Mouse (Mus musculus): ENCODE results near the gene Nphs1. TPM values are rescaled to one million over a fixed set of nuclear protein-coding genes. Genes with fewer than 3 reads are reported as not detected.

The Nphs1 gene
- polyA plus RNA-seq, 1 experiment: not detected

DNA sequence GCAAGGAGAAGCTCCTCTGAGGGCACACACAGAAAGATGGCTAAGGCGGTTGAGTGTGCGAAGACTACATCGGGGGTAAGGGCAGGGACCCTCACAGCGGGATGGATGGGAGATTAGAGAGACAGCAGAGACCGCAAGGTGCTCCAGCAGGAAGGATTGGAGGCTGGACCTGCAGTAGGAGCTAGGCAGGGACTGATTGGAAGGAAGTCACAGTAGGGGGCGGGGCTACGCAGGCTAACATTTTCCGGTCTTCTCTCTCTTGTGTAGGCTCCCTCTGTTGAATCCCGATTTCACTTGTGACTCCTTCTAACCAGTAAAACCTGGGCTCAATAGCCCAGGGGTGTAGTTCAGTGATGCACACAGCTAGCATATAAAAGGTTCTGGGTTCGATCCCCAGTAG is 21.2 kb upstream of the Nphs1 start:
- no peak overlapping the region for H3K4me3 ChIP-seq (ENCODE audit: insufficient read depth, low read length)
- H3K4me1 ChIP-seq (ENCODE audit: control insufficient read depth, insufficient read depth, low read length): no peaks in the 10 kb centered on the region
- no peak overlapping the region for H3K27ac ChIP-seq (ENCODE audit: insufficient read depth, low read length)
- TF ChIP-seq POLR2A (IDR thresholded peaks at IDR 0.05; ENCODE audit: low read depth, low read length) (no peak), CTCF (IDR thresholded peaks at IDR 0.05; ENCODE audit: borderline replicate concordance, insufficient read depth, low read length) (no peak)

DNA sequence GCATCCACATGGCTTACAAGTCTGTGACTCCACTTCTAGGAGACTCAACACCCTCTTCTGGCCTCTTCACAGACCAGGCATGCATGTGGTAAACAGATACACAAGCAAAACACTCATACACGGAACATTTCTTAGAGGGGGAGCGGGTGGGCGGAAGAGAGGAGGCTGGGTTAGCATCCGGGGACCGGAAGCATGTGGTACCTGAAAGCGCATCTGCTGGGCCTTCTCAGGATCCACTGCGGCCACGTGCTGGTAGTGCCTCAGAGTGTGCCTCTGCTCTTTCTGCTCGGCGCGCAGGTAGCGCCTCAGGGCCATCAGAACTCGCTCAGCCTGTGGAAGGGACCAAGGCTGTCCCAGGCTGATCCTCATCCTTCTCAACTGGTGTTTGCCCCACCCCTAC is 18.4 kb upstream of the Nphs1 start:
- Histone ChIP-seq H3K27ac (ENCODE audit: insufficient read depth, low read length) (no peak overlapping the region), H3K4me3 (ENCODE audit: insufficient read depth, low read length) (no peak overlapping the region), H3K4me1 (ENCODE audit: control insufficient read depth, insufficient read depth, low read length) (no peaks in the 10 kb centered on the region)
- TF ChIP-seq POLR2A (IDR thresholded peaks at IDR 0.05; ENCODE audit: low read depth, low read length) (no peak), CTCF (IDR thresholded peaks at IDR 0.05; ENCODE audit: borderline replicate concordance, insufficient read depth, low read length) (no peak)

DNA sequence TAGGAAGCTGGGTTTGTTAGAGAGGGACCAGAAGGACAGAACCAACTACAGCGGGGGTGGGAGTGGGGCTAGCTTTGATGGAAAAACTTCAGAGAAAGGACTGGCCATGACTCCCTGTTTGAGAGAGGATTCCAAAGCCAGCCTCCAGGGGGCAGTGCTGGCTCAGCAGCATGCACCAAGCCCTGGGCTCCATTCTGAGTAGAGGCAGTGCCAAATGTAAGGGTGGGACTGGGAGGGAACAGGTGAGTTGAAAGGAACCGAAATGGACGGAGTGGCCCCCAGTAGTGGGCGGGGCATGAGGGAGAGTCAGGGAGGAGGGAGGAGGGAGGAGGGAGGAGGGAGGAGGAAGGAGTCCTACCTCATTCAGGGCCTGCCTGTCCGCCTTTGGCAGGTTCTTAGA is 17.4 kb upstream of the Nphs1 start:
- no peak overlapping the region for H3K27ac ChIP-seq (ENCODE audit: insufficient read depth, low read length)
- no peaks in the 10 kb centered on the region for H3K4me1 ChIP-seq (ENCODE audit: control insufficient read depth, insufficient read depth, low read length)
- H3K4me3 ChIP-seq (ENCODE audit: insufficient read depth, low read length): no peak overlapping the region
- TF ChIP-seq CTCF (IDR thresholded peaks at IDR 0.05; ENCODE audit: borderline replicate concordance, insufficient read depth, low read length) (peak; percentile 69), POLR2A (IDR thresholded peaks at IDR 0.05; ENCODE audit: low read depth, low read length) (no peak)

DNA sequence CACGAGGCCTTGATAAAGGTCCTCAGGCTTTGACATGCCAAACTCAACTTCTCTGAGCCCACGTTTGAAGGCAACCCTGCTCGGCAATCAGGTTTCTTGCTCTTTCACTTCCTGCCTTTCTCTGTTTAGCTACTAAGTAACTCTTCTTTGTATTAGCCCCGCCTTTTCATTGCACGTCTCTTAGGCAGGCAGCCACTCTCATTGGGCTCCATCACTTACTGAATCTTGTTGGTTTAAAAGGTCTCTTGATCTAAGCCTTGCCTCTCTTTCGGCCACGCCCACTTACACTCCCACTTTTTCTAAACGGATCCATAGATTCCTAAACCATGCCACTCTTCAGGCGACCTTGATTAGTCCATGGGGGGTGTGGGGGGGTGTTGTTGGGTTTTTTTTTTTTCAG is 14.4 kb upstream of the Nphs1 start:
- Histone ChIP-seq H3K4me3 (ENCODE audit: insufficient read depth, low read length) (no peak overlapping the region), H3K4me1 (ENCODE audit: control insufficient read depth, insufficient read depth, low read length) (no peaks in the 10 kb centered on the region), H3K27ac (ENCODE audit: insufficient read depth, low read length) (no peak overlapping the region)
- TF ChIP-seq CTCF (IDR thresholded peaks at IDR 0.05; ENCODE audit: borderline replicate concordance, insufficient read depth, low read length) (no peak), POLR2A (IDR thresholded peaks at IDR 0.05; ENCODE audit: low read depth, low read length) (no peak)

DNA sequence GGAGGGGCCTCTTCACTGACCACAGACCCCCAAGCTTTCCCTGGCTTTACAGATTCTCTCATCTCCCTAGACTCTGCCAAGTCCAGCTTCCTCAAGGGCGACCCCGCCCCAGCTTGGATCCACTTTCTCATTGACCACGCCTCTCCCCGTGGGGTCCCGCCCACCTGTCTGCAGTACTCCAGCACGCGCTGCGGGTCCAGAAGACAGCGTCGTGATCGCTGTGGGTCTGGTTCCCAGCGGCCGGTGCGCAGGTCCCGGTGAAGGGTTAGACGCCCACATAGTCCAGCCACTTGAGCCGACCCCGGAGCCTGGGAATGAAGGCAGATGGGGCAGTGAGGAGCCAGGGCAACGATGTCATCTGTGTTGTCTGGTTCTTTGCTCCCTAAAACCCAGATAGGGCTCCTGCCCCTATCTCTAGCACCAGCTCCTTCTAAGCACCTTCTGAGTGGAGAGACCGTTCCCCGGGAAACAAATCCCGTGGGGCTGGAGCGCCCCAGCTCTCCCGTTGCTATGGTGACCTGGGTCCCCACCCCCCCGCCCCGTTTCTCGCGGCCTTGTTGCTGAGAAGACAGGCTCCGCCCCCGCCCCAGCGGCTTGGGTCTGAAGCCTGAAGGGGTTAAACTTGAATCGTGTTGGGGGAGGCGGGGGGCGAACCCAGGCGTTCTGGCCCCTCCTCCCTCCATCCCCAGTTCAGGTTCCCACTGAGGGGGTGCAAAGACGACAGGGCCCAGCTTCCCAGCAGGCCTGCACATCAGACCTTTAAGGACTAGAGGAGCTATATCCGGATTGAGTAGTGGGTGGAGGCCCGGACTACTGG is 13.8 kb upstream of the Nphs1 start:
- Histone ChIP-seq H3K4me1 (ENCODE audit: control insufficient read depth, insufficient read depth, low read length) (no peaks in the 10 kb centered on the region), H3K4me3 (ENCODE audit: insufficient read depth, low read length) (peak overlapping the region; percentile 51), H3K27ac (ENCODE audit: insufficient read depth, low read length) (no peak overlapping the region)
- TF ChIP-seq POLR2A (IDR thresholded peaks at IDR 0.05; ENCODE audit: low read depth, low read length): no peak
- TF ChIP-seq CTCF (IDR thresholded peaks at IDR 0.05; ENCODE audit: borderline replicate concordance, insufficient read depth, low read length): no peak

DNA sequence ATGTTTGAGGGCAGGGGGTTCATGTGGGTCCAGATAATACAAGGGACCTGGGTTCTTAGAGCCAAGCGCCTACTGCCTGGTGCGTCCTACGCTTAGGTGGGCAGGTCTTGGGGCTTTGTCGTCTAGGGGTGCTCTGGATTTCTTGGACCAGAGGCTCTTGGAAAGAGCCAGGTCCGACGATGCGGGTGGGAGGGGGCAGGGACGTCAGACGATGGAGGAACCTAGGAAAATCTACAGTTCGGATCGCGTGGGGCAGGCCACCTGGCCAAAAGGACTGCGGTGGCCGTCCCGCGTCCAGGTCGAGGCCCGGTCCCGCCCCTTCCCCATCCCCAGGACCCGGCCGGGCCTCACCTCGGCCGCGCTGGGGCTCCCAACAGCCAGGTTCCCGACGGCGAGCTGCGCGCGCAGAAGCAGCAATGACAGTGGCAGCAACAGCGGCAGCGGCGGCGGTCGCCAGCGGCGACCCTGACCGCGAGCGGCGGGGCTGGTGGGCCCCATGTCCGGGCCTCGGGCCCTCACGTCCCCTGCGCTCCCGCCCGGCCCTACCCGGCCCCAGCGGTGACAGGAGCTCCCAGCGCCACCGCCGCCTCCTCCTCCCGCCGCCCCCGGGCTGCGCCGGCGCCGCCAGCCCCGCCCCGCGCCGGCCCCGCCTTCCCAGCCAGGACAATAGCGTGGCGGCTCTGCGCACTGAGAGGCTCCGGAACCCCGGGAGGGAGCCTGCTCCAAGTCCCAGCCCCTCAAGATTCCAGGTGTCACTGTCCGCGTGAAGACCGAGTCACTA is 13.0 kb upstream of the Nphs1 start, which contains the start of gene Aplp1:
TSS of gene Aplp1 (minus strand) at position 565 of the 781 bp plus-strand sequence.
- TF ChIP-seq POLR2A (IDR thresholded peaks at IDR 0.05; ENCODE audit: low read depth, low read length) (peak; percentile 36), CTCF (IDR thresholded peaks at IDR 0.05; ENCODE audit: borderline replicate concordance, insufficient read depth, low read length) (no peak)
- no peaks in the 10 kb centered on the region for H3K4me1 ChIP-seq (ENCODE audit: control insufficient read depth, insufficient read depth, low read length)
- H3K27ac ChIP-seq (ENCODE audit: insufficient read depth, low read length): no peak within 1 kb of the TSS
- peak within 1 kb of the TSS; percentile 51 for H3K4me3 ChIP-seq (ENCODE audit: insufficient read depth, low read length)

DNA sequence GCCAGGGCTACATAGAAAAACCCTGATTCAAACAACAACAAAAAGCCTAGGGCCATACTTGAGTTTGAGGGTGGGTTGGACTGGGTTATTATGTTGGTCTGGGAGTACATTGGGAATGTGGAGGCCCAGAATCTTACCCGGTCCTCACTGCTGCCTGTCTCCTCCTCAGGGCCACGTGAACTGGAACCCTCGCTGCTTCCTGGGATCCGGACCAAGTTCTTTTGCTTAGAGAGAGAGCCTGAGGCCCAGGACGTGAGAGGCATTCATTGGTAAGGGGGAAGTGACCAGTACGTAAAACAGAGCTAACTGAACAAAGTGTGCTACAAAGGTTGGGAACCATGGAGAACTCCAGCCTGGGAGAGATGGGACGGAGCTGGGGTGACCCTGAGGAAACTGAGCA is 7.9 kb upstream of the Nphs1 start:
- no peaks in the 10 kb centered on the region for H3K4me1 ChIP-seq (ENCODE audit: control insufficient read depth, insufficient read depth, low read length)
- no peak overlapping the region for H3K27ac ChIP-seq (ENCODE audit: insufficient read depth, low read length)
- no peak overlapping the region for H3K4me3 ChIP-seq (ENCODE audit: insufficient read depth, low read length)
- TF ChIP-seq CTCF (IDR thresholded peaks at IDR 0.05; ENCODE audit: borderline replicate concordance, insufficient read depth, low read length) (no peak), POLR2A (IDR thresholded peaks at IDR 0.05; ENCODE audit: low read depth, low read length) (no peak)

DNA sequence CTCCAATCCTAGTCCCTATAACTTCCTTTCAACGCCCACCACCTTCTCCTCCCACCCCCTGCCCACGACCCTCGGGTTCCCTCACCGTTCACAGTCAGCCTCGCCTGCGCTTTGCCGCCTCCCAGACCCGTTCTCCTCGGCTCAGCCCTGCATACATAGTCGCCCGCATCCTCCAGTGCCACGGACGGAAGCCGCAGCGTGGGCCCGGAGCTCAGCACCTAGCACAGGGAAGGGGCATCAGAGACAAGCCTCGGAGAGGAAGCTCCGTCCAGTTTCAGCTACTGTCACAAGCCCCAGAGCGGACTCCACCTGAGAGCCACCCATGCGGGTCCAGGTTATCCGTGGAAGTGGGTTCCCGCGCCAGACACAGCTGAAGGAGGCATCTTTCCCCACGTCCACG is 4.8 kb upstream of the Nphs1 start:
- Histone ChIP-seq H3K4me3 (ENCODE audit: insufficient read depth, low read length) (no peak overlapping the region), H3K4me1 (ENCODE audit: control insufficient read depth, insufficient read depth, low read length) (no peaks in the 10 kb centered on the region), H3K27ac (ENCODE audit: insufficient read depth, low read length) (no peak overlapping the region)
- TF ChIP-seq POLR2A (IDR thresholded peaks at IDR 0.05; ENCODE audit: low read depth, low read length) (no peak), CTCF (IDR thresholded peaks at IDR 0.05; ENCODE audit: borderline replicate concordance, insufficient read depth, low read length) (no peak)

DNA sequence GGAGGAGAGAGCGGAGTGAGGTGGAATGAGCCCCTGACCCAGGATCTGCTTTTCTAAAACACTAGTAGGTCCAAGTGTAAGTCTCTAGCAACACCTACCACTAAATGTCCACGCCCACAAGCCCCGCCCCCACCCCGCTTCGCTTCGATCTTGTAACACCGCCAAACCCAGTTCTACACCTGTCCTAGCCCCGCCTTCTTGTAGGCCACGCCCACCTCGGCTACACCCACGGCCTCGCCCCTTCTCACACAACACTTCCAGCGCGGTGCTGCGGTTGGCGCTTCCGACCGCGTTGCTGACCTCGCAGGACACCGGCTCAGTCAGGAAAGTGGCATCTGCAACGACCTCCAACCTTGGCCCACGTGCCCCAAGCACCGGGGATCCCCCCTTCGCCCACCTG is 4.3 kb upstream of the Nphs1 start:
- no peaks in the 10 kb centered on the region for H3K4me1 ChIP-seq (ENCODE audit: control insufficient read depth, insufficient read depth, low read length)
- H3K27ac ChIP-seq (ENCODE audit: insufficient read depth, low read length): no peak overlapping the region
- TF ChIP-seq CTCF (IDR thresholded peaks at IDR 0.05; ENCODE audit: borderline replicate concordance, insufficient read depth, low read length): no peak
- TF ChIP-seq POLR2A (IDR thresholded peaks at IDR 0.05; ENCODE audit: low read depth, low read length): no peak
- H3K4me3 ChIP-seq (ENCODE audit: insufficient read depth, low read length): no peak overlapping the region

DNA sequence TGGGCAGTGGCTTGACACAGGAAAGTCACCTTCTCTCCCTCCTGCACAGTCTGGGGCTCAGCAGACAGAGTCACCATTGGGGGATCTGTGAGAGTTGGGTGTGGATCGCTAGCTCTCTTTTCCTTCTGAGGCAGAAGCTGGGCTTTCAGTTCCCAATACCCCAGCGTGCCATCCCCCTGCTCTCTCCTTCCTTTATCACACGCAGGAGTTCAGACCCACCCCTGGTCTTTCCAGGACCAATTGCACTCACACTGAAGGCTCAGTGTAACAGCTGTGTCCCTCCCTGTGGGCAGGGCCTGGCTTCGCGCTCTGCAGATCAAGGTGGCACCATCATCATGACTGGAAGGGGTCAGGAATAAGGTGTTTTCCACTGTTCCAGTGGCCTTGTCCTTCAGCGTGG is 3.9 kb upstream of the Nphs1 start:
- Histone ChIP-seq H3K4me3 (ENCODE audit: insufficient read depth, low read length) (no peak overlapping the region), H3K27ac (ENCODE audit: insufficient read depth, low read length) (no peak overlapping the region), H3K4me1 (ENCODE audit: control insufficient read depth, insufficient read depth, low read length) (no peaks in the 10 kb centered on the region)
- TF ChIP-seq CTCF (IDR thresholded peaks at IDR 0.05; ENCODE audit: borderline replicate concordance, insufficient read depth, low read length) (no peak), POLR2A (IDR thresholded peaks at IDR 0.05; ENCODE audit: low read depth, low read length) (no peak)

All from embryonic fibroblast, embryonic 13.5 days (primary cell).